Mouse (Mus musculus) brown adipose tissue, adult 24 weeks (tissue): ENCODE data around the gene Dcun1d4. TPM values are rescaled to one million over a fixed set of nuclear protein-coding genes. Genes with fewer than 3 reads are reported as not detected.

Experiments used
- H3K27ac ChIP-seq: fragments of 200-500 bp; replicated peaks from 2 replicates; pipeline ENCODE4 v1.5.1; 2012; ENCODE audit warnings: low read depth, mild to moderate bottlenecking, low read length
- H3K4me1 ChIP-seq: fragments of 200-500 bp; 2 replicates; pipeline ENCODE4 v1.6.1; 2012; ENCODE audit warnings: low read length, mixed read lengths; ENCODE audit not compliant: control insufficient read depth, insufficient read depth, insufficient read length
- H3K4me3 ChIP-seq: fragments of 200-500 bp; 2 replicates; pipeline ENCODE4 v1.5.1; 2012; ENCODE audit warnings: low read depth, mild to moderate bottlenecking, low read length, moderate library complexity; ENCODE audit not compliant: insufficient read depth
- polyA plus RNA-seq: library from polyadenylated mRNA; stranded (reverse); fragments of >200 nt; gene quantifications from 2 replicates; pipeline ENCODE4 v1.2.4, GENCODE M21; 2012; ENCODE audit not compliant: missing spikeins, insufficient read depth, insufficient read length

The Dcun1d4 gene
- polyA plus RNA-seq, 1 experiment, result 14.7 TPM

- H3K4me3 ChIP-seq, result no peak overlapping the region
- H3K4me1 ChIP-seq, result 0 out of 2 replicates have a peak, but pooled peaks cover 4% of the 10 kb centered on the region
- no peak overlapping the region for H3K27ac ChIP-seq
Observed at GRCm38 (mm10) chr5:73548838-73549237, 68.0 kb downstream of the Dcun1d4 start.

GRCm38 (mm10) chr5:73551836-73552235 is 71.0 kb downstream of the Dcun1d4 start:
- H3K4me3 ChIP-seq, result no peak overlapping the region
- no peak overlapping the region for H3K27ac ChIP-seq
- 0 out of 2 replicates have a peak, but pooled peaks cover 4% of the 10 kb centered on the region for H3K4me1 ChIP-seq

- H3K4me1 ChIP-seq, result no peaks in the 10 kb centered on the region
- no peak overlapping the region for H3K4me3 ChIP-seq
- H3K27ac ChIP-seq, result no peak overlapping the region
Observed at GRCm38 (mm10) chr5:73553903-73554302, 73.1 kb downstream of the Dcun1d4 start.

GRCm38 (mm10) chr5:73555096-73555852 is 74.5 kb downstream of the Dcun1d4 start:
- Histone ChIP-seq H3K4me3 (no peak overlapping the region), H3K4me1 (no peaks in the 10 kb centered on the region), H3K27ac (no peak overlapping the region)

GRCm38 (mm10) chr5:73556733-73557425 is 76.1 kb downstream of the Dcun1d4 start:
- no peak overlapping the region for H3K4me3 ChIP-seq
- no peaks in the 10 kb centered on the region for H3K4me1 ChIP-seq
- H3K27ac ChIP-seq, result no peak overlapping the region

- Histone ChIP-seq H3K4me3 (no peak overlapping the region), H3K27ac (no peak overlapping the region), H3K4me1 (no peaks in the 10 kb centered on the region)
Observed at GRCm38 (mm10) chr5:73558756-73559155, 78.0 kb downstream of the Dcun1d4 start.

GRCm38 (mm10) chr5:73564038-73564437 is 83.2 kb downstream of the Dcun1d4 start:
- no peaks in the 10 kb centered on the region for H3K4me1 ChIP-seq
- H3K27ac ChIP-seq, result no peak overlapping the region
- H3K4me3 ChIP-seq, result no peak overlapping the region

- no peak overlapping the region for H3K27ac ChIP-seq
- no peak overlapping the region for H3K4me3 ChIP-seq
- no peaks in the 10 kb centered on the region for H3K4me1 ChIP-seq
Observed at GRCm38 (mm10) chr5:73566119-73566518, 85.3 kb downstream of the Dcun1d4 start.

- Histone ChIP-seq H3K4me1 (no peaks in the 10 kb centered on the region), H3K27ac (no peak overlapping the region), H3K4me3 (no peak overlapping the region)
Observed at GRCm38 (mm10) chr5:73566892-73567291, 86.1 kb downstream of the Dcun1d4 start.

GRCm38 (mm10) chr5:73569181-73569580 is 88.4 kb downstream of the Dcun1d4 start:
- H3K4me1 ChIP-seq, result peaks cover 8% of the 10 kb centered on the region
- H3K4me3 ChIP-seq, result no peak overlapping the region
- no peak overlapping the region for H3K27ac ChIP-seq

GRCm38 (mm10) chr5:73571395-73572156 is 90.8 kb downstream of the Dcun1d4 start:
- Histone ChIP-seq H3K4me1 (peaks cover 10% of the 10 kb centered on the region), H3K4me3 (no peak overlapping the region), H3K27ac (no peak overlapping the region)

- H3K4me3 ChIP-seq, result no peak overlapping the region
- peaks cover 10% of the 10 kb centered on the region for H3K4me1 ChIP-seq
- H3K27ac ChIP-seq, result no peak overlapping the region
Observed at GRCm38 (mm10) chr5:73572846-73573245, 92.0 kb downstream of the Dcun1d4 start.

GRCm38 (mm10) chr5:73573789-73574188 is 93.0 kb downstream of the Dcun1d4 start:
- H3K27ac ChIP-seq, result peak overlapping the region; percentile 85

GRCm38 (mm10) chr5:73574616-73575015 is 93.8 kb downstream of the Dcun1d4 start:
- Histone ChIP-seq H3K27ac (peak overlapping the region; percentile 85; the same call in 1 of the 2 replicates), H3K4me1 (peaks cover 10% of the 10 kb centered on the region), H3K4me3 (no peak overlapping the region)

More at GRCm38 (mm10) chr5:73573789-73574188, 93.0 kb downstream of the Dcun1d4 start:
- Histone ChIP-seq H3K4me1 (peaks cover 10% of the 10 kb centered on the region), H3K4me3 (no peak overlapping the region)

- Histone ChIP-seq H3K4me1 (peaks cover 10% of the 10 kb centered on the region), H3K27ac (no peak overlapping the region), H3K4me3 (no peak overlapping the region)
Observed at GRCm38 (mm10) chr5:73576708-73577107, 95.9 kb downstream of the Dcun1d4 start.
